Mouse (Mus musculus): ENCODE measurements around the gene Itgad.

GRCm38 (mm10) chr7:128249998-128250397 lies 95.8 kb downstream of the Itgad start:
- TF ChIP-seq CHD1 (IDR thresholded peaks at IDR 0.05; ENCODE audit: low read depth, low read length) = no peak
- no peak for TF ChIP-seq CTCF (IDR thresholded peaks at IDR 0.05 in 2 of 3, conservative IDR thresholded peaks at IDR 0.05 in 1 of 3; ENCODE audit: control insufficient read depth in 1 of 3, insufficient read depth in 1 of 3, low read depth in 2 of 3, low read length in 3 of 3, poor library complexity in 1 of 3, severe bottlenecking in 1 of 3)
- no peak for TF ChIP-seq SIN3A (IDR thresholded peaks at IDR 0.05; ENCODE audit: low read length)
- no peak for TF ChIP-seq GATA1 (IDR thresholded peaks at IDR 0.05; ENCODE audit: low read depth, low read length)

All from MEL (cell line).